Mouse (Mus musculus): ENCODE data around the gene Zfp646.
"Not testable (repeated sequence)": the region's sequence is repeated elsewhere in the genome, so short reads cannot be mapped to it uniquely, and the experiment has no call there.

The Zfp646 gene

DNA sequence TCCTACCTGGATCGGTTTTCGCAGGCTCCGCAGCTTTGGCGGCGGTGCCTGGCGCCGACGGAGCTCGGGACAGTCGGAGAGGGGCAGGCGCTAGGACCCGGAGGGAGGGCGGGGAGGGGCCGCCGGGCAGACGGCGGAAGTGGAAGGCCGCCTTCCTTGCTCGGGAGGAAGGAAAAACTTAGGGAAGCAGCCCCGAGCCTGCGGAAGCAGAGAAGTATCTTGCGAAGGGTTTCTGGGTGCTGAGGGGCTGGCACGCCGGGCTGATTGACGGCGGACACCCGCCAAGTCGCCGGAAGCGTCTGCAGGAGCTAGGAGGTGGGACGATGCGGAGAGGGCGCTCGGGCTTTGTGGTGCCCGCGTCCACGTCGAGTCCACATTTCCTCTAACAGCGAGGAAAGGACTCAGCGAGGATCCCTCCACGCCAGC, at the start of gene Zfp646:
Zfp646 (plus strand) TSS at position 181 of the 426 bp plus-strand sequence.
- DNase-seq (ENCODE audit: low spot score in 2 of 2), result peak; percentile 81 to 86

- DNase-seq (ENCODE audit: low spot score in 2 of 2), result no peak
Measured at GRCm38 (mm10) chr7:127835550-127835949, 40.5 kb upstream of the Zfp646 start.

DNA sequence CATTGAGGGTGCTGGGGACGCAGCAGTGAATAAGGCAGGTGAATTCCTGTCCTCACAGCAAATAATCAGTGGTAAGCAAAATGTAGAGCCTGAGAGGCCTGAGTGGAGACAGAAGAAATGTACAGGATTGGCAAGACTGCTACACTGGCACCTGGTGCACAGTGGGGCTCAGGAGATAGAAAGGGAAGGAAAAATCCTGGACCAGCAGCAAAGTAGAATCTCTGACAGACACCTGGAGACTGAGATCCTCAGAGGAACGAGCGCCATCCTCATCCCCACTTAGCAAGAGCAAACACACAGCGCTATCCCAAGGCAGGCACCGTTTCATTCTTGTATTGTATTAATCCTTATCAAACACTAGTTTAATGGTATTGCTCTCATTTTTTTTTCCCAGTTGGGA, 38.5 kb upstream of the Zfp646 start:
- DNase-seq (ENCODE audit: low spot score in 2 of 2), result no peak

GRCm38 (mm10) chr7:127837878-127838277, 38.1 kb upstream of the Zfp646 start:
- DNase-seq (ENCODE audit: low spot score in 2 of 2), result not testable (repeated sequence)

DNA sequence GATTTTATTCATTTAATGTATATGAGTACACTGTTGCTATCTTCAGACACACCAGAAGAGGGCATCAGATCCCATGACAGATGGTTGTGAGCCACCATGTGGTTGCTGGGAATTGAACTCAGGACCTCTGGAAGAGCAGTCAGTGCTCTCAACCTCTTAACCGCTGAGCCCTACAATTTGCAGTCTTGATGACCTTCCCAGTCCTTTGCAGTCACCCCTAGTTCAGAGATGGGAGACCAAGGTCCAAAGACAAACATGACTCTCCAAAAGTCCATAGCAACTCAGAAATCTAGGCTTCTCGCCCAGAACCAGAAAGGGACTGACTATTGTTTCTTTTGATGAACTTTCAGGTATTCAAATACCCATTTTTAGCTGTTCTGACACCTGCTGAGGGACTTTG, 36.0 kb upstream of the Zfp646 start:
- not testable (repeated sequence) for DNase-seq (ENCODE audit: low spot score in 2 of 2)

DNA sequence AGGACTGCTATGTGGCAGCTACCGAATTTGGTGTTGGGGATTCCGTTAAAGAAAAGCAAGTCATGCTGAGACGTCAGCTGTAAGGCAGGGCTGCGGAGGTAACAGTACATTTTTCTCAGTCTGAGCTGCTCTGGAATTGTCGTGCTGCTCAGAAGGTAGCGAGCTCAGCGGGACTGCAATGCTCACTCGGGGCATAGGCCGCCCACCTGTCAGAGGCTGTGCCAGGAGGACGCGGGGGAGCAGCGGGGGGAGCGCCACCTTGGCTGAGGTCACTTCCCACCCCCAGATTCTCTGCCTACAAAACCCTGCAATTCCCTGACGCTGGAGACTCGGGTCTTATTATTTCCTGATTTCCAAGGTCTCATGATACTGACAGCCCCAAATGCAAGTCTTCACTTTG, 35.1 kb upstream of the Zfp646 start:
- peak; percentile 73 to 83 for DNase-seq (ENCODE audit: low spot score in 2 of 2)

DNA sequence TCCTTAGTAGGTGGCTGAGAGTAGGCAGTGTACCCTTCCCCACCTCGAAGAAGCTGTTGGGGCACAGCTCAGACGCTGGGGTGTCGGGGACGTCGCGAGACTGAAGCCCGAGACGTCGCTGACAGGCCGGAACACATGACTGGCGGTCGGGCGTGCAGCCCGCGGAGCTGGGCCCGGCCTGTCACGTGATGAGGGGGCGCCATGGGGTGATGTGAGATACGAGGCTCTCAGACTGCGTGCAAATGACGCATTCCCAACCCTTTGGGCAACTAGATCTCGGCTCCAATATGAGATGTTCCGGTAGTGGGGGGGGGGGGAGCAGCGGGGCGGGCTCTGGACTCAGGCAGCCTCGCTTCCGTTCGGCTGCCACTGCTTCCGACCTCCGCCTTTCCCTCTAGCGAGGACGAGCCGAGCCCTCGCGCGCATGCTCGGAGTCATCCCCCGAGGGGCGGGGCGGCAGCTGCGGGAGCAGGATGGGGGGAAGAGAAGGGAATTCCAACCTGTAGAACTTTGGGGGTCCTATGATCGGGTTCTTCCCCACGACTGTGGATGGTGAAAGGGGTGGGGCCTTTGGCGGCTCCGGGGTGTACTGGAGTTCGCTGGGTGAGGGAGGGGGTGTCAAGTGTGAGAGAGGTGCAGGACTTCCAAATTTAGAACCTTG, 34.6 kb upstream of the Zfp646 start:
- peak; percentile 98 to 99 for DNase-seq (ENCODE audit: low spot score in 2 of 2)

DNA sequence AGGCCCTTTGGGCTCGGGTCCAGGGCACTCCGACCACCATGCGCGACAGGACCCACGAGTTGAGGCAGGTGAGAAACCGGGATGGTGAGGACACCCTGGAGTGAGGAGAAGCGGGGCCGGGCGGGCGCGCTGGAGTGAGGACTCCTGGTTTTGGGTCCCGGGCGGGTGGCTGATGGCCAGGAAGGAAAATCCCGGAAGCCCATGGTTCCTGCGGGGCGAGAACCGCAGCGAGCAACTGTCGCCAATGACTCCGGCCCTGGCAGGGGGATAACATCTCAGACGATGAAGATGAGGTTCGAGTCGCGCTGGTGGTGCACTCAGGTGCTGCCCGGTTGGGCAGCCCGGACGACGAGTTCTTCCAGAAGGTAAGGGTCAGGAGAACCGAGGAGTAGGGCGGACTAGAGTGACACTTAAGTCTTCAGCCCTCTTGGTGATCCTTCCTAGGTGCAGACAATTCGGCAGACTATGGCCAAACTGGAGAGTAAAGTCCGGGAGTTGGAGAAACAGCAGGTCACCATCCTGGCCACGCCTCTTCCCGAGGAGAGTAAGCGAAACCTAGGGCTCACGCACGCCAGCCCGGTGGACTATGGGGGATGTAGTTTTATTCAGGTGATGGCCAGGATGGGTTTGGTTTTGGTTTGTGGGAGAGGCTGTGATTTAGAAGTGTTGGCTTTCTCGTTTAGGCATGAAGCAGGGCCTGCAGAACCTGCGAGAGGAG, 33.9 kb upstream of the Zfp646 start:
- DNase-seq (ENCODE audit: low spot score in 2 of 2), result peak; percentile 86 to 89

- DNase-seq (ENCODE audit: low spot score in 2 of 2), result no peak
Measured at GRCm38 (mm10) chr7:127849973-127850875, 25.8 kb upstream of the Zfp646 start.

DNA sequence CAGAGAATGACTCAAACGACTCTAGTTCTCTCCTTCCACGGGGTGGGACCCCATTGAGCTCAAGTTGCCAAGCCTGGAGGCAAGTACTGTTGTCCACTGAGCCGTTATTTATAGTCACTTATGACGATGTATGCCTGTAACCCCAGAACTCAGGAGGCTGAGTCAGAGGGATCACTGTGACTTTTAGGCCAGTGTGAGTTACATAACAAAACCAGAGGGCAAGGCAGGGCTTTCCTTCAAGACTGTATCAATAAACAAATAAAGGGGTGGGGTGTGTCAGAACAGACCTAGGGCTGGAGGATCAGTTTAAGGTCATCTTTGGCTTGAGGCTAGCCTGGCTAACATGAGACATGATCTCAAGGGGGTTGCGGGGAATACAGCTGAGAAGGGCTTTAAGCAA, 25.1 kb upstream of the Zfp646 start:
- no peak for DNase-seq (ENCODE audit: low spot score in 2 of 2)

GRCm38 (mm10) chr7:127858258-127858657, 17.8 kb upstream of the Zfp646 start:
- DNase-seq (ENCODE audit: low spot score in 2 of 2), result no peak

GRCm38 (mm10) chr7:127866434-127866833, 9.6 kb upstream of the Zfp646 start:
- no peak for DNase-seq (ENCODE audit: low spot score in 2 of 2)

DNA sequence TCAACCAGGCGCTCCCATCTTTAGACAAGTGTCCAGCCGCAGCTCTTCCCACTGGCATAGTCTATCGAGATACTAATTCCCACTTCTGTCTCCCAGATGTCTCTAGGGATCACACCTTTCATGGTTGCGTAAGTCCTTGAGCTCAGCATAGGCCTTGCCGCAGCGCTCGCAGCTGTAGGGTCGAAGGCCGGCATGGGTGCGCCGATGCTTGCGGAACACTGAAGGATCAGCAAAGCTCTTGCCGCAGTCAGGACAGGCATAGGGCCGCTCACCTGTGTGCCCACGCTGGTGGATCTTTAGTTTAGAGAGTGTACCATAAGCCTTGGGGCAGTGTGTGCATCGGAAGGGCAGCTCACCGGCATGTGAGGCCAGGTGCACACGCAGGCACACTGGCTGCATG, 8.4 kb upstream of the Zfp646 start:
- DNase-seq (ENCODE audit: low spot score in 2 of 2), result no peak

DNA sequence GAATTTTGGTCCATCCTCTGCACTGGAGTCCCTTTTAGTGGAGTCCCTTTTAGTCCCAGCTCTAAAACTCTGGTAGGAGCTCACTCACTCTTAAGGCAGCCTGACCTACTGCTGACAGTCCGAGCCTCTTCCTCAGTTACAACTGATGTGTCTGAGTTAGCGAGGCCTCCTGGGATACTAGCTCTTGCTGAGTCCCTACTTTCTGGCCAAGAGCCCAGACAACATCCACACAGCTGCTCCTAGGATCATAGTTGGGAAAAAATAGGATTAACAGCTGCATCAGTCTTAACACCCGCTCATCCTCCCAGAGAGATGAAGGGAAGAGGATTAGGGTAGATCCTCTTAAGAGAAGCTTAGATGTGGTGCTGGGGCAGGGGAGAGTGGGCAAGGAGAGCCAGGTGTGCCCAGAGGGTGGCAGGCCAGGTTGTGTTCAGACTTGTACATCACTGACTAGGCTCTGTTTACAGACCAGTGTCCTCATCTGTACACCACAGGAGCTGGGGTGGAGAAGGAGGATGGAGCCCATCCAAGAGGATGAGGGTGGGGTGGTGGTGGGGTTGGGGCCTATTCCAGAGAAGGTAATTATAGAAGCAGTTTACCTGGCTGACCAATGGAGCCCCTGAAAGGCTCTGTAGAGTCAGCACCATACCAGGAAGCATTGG, 6.7 kb upstream of the Zfp646 start:
- peak in 1 of 2 experiments; percentile 75 for DNase-seq (ENCODE audit: low spot score in 2 of 2)

GRCm38 (mm10) chr7:127870136-127870821, 5.7 kb upstream of the Zfp646 start:
- no peak for DNase-seq (ENCODE audit: low spot score in 2 of 2)

DNA sequence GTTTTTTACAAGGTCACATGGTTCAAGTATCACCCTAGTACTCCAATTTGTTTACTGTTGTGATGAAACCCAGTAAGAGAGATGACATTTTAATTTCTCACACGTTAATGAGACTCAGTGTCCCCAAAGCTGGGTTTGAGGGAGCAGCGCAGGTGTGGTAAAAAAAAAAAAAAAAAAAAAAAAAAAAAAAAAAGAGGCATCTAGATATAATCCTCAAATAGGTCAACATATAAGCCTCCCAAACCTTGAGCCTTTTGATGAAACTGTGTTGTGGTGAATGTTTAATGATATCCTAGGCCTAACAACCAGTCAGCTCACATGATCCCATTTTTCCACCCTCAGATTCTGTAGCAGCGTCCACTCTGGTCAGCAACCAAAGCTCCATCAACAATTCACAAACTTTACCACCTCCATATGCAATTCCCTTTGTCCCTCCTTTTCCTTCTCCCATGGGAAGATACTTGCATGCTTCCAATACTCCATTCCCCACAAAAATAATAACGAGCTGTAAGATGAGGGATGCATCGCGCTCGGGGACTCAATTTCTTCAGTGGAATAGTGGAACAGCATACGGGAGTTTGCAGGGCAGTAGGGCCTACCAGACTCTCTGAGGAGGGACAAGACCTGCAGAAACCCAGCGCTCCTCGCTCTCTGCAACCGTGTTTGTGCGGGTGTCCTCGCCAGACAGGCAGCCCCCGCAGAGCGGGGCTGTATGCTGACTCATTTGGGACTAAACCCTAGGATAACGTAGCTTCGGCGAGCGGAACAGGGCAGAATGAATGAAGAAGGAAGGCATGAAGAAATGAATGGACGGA, 1.0 kb upstream of the Zfp646 start:
- DNase-seq (ENCODE audit: low spot score in 2 of 2), result no peak

- peak; percentile 96 to 97 for DNase-seq (ENCODE audit: low spot score in 2 of 2)
Measured at GRCm38 (mm10) chr7:127875627-127876001, 407 bp upstream of the Zfp646 start.

DNA sequence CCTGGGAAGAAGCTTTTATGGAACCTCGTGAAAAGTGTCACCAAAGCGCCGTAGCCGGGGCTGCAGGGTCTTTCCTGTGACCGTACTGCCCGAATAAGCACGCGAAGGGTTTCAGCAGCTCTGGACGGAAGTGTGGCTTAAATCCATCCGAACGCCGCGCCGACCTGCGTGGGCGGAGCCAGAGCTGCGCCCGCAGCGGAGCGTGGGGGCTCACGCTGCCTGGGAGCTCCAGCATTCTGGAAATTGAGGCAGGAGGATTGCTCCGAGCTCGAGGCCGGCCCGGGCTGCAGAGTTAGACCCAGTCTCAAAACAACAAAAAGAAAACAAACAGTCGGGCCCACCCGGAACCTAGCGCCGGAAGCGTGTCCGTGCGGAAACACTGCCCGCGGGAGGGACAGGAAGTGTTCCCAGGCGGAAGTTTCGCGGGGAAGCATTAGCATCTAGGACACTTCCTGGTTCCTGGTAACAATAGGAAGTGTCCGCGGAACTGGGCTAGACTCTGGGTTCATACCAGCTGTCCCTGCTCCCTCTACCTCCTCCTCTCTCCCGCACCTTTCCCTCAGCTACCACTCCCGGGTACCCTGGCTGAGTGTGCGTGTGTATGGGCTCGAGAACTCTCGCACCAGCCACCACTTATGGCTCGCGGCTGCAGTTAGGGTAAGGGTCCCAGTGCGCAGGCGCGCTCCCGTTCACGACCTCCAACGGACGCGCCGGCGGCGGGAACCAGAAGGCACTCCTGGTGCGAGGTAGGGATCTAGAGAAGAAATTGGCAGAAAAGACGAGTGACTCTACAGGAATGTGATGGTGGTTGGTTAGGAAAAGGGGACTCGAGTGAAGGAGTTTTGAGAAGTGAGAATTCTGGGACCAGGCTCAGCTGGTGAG, 687 bp downstream of the Zfp646 start, which contains the start of gene Zfp668:
Zfp668 (minus strand) TSS at position 362 of the 882 bp plus-strand sequence.
- peak; percentile 94 to 95 for DNase-seq (ENCODE audit: low spot score in 2 of 2)

DNA sequence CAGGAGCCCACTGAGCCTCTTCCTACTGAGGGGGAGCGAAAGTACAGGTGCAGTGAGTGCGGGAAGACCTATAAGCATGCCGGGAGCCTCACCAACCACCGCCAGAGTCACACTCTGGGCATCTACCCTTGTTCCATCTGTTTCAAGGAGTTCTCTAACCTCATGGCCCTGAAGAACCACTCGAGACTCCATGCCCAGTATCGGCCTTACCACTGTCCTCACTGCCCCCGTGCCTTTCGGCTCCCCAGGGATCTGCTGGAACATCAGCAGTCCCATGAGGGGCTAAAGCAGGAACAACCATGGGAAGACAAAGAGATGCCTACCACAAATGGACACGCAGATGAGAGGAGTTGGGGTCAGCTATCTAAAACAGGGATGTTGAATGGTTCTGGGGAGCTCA, 3.3 kb downstream of the Zfp646 start:
- DNase-seq (ENCODE audit: low spot score in 2 of 2), result no peak
